Mouse (Mus musculus): Measurements from ENCODE around the gene Chd6. TPM values are rescaled to one million over a fixed set of nuclear protein-coding genes. Genes with fewer than 3 reads are reported as not detected.

The Chd6 gene
- polyA plus RNA-seq, 1 experiment, result 5.1 TPM

DNA sequence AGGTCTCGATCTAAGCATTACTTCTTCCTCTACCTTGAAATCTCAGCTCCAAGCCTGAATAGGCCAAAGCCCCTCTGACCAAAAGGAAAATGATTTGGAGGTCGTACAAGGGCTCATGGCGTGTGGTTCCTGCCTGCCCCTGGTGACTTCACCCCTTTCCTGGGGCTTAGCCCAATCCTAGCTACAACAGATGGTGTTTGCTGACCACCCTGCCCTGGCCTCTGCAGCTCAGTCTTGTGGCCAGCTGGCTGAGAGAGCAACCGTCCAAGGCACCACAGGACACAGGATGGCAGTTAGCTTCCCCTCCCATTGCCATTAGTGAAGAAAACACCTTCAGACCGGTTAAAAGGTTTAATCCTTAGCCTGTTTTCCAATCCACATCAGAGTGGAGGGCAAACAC is 202.8 kb downstream of the Chd6 start:
- H3K4me2 ChIP-seq (ENCODE audit: low read depth), result no peak overlapping the region
- H3K4me3 ChIP-seq, result no peak overlapping the region
- no peak overlapping the region for H3ac ChIP-seq (ENCODE audit: control insufficient read depth, insufficient read length)
- no peaks in the 10 kb centered on the region for H3K79me2 ChIP-seq (ENCODE audit: control insufficient read depth, insufficient read depth)
- TF ChIP-seq POLR2AphosphoS2 (IDR thresholded peaks at IDR 0.05; ENCODE audit: insufficient read length, low read depth) (no peak), REST (IDR thresholded peaks at IDR 0.05; ENCODE audit: insufficient read depth, insufficient read length) (no peak), E2F4 (IDR thresholded peaks at IDR 0.05; ENCODE audit: insufficient read depth) (no peak), TCF12 (IDR thresholded peaks at IDR 0.05; ENCODE audit: insufficient read depth, poor library complexity, severe bottlenecking) (no peak), MAX (IDR thresholded peaks at IDR 0.05; ENCODE audit: low read depth) (no peak), TCF3 (IDR thresholded peaks at IDR 0.05; ENCODE audit: insufficient read length, low read depth) (no peak), MYOG (IDR thresholded peaks at IDR 0.05; ENCODE audit: control insufficient read depth in 1 of 3, insufficient read depth in 1 of 3, insufficient read length in 2 of 3, low read depth in 2 of 3) (no peak), SRF (IDR thresholded peaks at IDR 0.05; ENCODE audit: control insufficient read depth, insufficient read length, low read depth) (no peak), USF1 (IDR thresholded peaks at IDR 0.05; ENCODE audit: low read depth) (no peak), POLR2A (IDR thresholded peaks at IDR 0.05; ENCODE audit: insufficient read length, low read depth) (no peak), MYOD1 (IDR thresholded peaks at IDR 0.05; ENCODE audit: control insufficient read depth in 1 of 3, insufficient read length in 2 of 3, low read depth in 2 of 3) (no peak)
- no peaks in the 10 kb centered on the region for H3K36me3 ChIP-seq (ENCODE audit: control insufficient read depth, insufficient read depth)
- H3K27me3 ChIP-seq (ENCODE audit: control insufficient read depth, insufficient read depth, insufficient read length), result no peaks in the 10 kb centered on the region

DNA sequence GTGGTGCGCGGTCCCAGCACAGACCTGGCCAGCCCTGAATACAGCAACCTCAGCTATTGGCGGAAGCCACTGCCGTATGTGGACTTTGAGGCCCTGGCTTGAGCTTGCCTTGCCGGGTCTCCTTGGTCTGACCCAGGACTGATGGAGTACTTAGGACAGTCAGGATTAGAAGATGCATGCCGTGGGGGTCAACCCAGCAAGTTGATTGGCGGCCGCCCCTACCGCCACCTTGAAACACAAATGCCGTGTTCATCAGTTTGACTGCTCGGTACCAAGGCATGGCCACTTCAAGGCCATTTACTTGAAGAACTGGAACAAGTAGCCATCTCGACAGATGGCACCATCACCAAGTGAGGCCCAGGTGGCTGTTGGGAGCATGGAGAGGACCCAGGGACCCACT is 203.6 kb downstream of the Chd6 start:
- no peaks in the 10 kb centered on the region for H3K27me3 ChIP-seq (ENCODE audit: control insufficient read depth, insufficient read depth, insufficient read length)
- no peaks in the 10 kb centered on the region for H3K36me3 ChIP-seq (ENCODE audit: control insufficient read depth, insufficient read depth)
- no peak overlapping the region for H3K4me2 ChIP-seq (ENCODE audit: low read depth)
- H3ac ChIP-seq (ENCODE audit: control insufficient read depth, insufficient read length), result no peak overlapping the region
- H3K79me2 ChIP-seq (ENCODE audit: control insufficient read depth, insufficient read depth), result no peaks in the 10 kb centered on the region
- no peak overlapping the region for H3K4me3 ChIP-seq
- TF ChIP-seq CEBPB (IDR thresholded peaks at IDR 0.05; ENCODE audit: insufficient read depth, poor library complexity, severe bottlenecking), result no peak
- no peak for TF ChIP-seq MYOG (IDR thresholded peaks at IDR 0.05; ENCODE audit: control insufficient read depth in 1 of 3, insufficient read depth in 1 of 3, insufficient read length in 2 of 3, low read depth in 2 of 3)
- no peak for TF ChIP-seq MYOD1 (IDR thresholded peaks at IDR 0.05; ENCODE audit: control insufficient read depth in 1 of 3, insufficient read length in 2 of 3, low read depth in 2 of 3)
- TF ChIP-seq POLR2AphosphoS2 (IDR thresholded peaks at IDR 0.05; ENCODE audit: insufficient read length, low read depth), result no peak

DNA sequence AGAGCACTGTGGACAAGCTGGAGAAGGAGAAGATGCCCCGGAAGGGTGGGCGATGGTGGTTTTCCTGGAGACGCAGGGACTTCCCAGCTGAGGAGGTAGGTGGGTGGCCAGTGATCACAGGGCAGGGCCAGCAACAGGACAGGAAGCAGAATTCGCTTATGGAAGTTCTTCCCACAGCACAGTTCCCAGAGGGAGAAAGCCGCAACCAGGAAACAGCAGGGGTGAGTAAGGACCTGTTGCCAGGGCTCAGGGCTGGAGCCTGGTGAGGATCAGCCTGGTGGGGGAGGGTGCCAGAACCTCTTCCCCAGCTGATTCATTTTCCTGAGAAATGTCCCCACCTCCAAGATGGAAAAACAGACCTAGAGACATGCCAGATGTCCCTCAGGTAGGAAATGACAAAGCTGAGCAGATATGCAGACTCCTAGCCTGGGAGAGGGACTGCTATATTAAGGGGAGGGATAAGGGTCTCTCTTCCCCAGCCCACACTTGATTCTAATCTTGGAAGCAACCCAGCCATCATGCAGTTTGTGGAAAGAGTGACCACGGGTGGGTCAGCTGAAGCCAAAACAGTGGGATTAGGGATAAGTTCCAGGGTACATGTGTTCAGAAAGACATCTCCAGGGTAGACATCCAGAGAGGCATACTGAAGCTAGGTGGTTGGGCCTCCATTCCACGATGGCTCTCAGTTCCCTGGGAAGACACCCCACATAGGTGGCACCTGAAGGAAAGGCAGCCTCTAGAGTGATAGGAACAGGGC is 207.0 kb downstream of the Chd6 start:
- no peak overlapping the region for H3K4me3 ChIP-seq
- no peaks in the 10 kb centered on the region for H3K27me3 ChIP-seq (ENCODE audit: control insufficient read depth, insufficient read depth, insufficient read length)
- H3K36me3 ChIP-seq (ENCODE audit: control insufficient read depth, insufficient read depth), result no peaks in the 10 kb centered on the region
- TF ChIP-seq MAX (IDR thresholded peaks at IDR 0.05; ENCODE audit: low read depth) (no peak), REST (IDR thresholded peaks at IDR 0.05; ENCODE audit: insufficient read depth, insufficient read length) (no peak), SRF (IDR thresholded peaks at IDR 0.05; ENCODE audit: control insufficient read depth, insufficient read length, low read depth) (no peak), USF1 (IDR thresholded peaks at IDR 0.05; ENCODE audit: low read depth) (no peak), E2F4 (IDR thresholded peaks at IDR 0.05; ENCODE audit: insufficient read depth) (no peak), CEBPB (IDR thresholded peaks at IDR 0.05; ENCODE audit: insufficient read depth, poor library complexity, severe bottlenecking) (no peak), TCF12 (IDR thresholded peaks at IDR 0.05; ENCODE audit: insufficient read depth, poor library complexity, severe bottlenecking) (no peak), POLR2A (IDR thresholded peaks at IDR 0.05; ENCODE audit: insufficient read length, low read depth) (no peak), MYOG (IDR thresholded peaks at IDR 0.05; ENCODE audit: control insufficient read depth in 1 of 3, insufficient read depth in 1 of 3, insufficient read length in 2 of 3, low read depth in 2 of 3) (no peak), POLR2AphosphoS2 (IDR thresholded peaks at IDR 0.05; ENCODE audit: insufficient read length, low read depth) (no peak), TCF3 (IDR thresholded peaks at IDR 0.05; ENCODE audit: insufficient read length, low read depth) (no peak), MYOD1 (IDR thresholded peaks at IDR 0.05; ENCODE audit: control insufficient read depth in 1 of 3, insufficient read length in 2 of 3, low read depth in 2 of 3) (no peak)
- H3K79me2 ChIP-seq (ENCODE audit: control insufficient read depth, insufficient read depth), result no peaks in the 10 kb centered on the region
- no peak overlapping the region for H3K4me2 ChIP-seq (ENCODE audit: low read depth)
- H3ac ChIP-seq (ENCODE audit: control insufficient read depth, insufficient read length), result no peak overlapping the region

Other genes starting within 250 kb of the Chd6 start
- gene Zhx3, start 236.1 kb downstream of the Chd6 start, polyA plus RNA-seq (2012; fragmentation: generic; extraction: Trizol), result 6.1 TPM
- gene Lpin3, start 228.4 kb downstream of the Chd6 start, polyA plus RNA-seq (2012; fragmentation: generic; extraction: Trizol), result 10.5 TPM
- not detected for gene Emilin3, start 196.7 kb downstream of the Chd6 start, polyA plus RNA-seq (2012; fragmentation: generic; extraction: Trizol)